Mouse (Mus musculus) brain, adult 10 weeks (tissue): ENCODE measurements around the gene Meox1. TPM values are rescaled to one million over a fixed set of nuclear protein-coding genes. Genes with fewer than 3 reads are reported as not detected.

Experiments
- polyA plus RNA-seq: library from polyadenylated mRNA; stranded (reverse); fragments of 350-450 nt; fragmentation: Illumina TruSeq; extraction: RNeasy Lipid Tissue Mini Kit (QIAGEN cat#74804); gene quantifications from one replicate; pipeline ENCODE4 v1.2.3, GENCODE M21; 2015; ENCODE audit warnings: low read depth, low replicate concordance

Gene Meox1
- 0.79 TPM for polyA plus RNA-seq

GRCm38 (mm10) chr11:101894204-101894603 lies at the start of gene Meox1:
TSS of gene Meox1 (minus strand) at chr11:101894374.

Other genes starting within 250 kb of the Meox1 start
- 36.1 TPM for gene Arl4d, start 228.8 kb downstream of the Meox1 start, polyA plus RNA-seq
- gene Dhx8, start 161.5 kb downstream of the Meox1 start, polyA plus RNA-seq, result 20.0 TPM
- gene Etv4, start 109.0 kb downstream of the Meox1 start, polyA plus RNA-seq, result 14.5 TPM
- gene Sost, start 72.6 kb upstream of the Meox1 start, polyA plus RNA-seq, result not detected
- gene Cfap97d1, start 89.9 kb upstream of the Meox1 start, polyA plus RNA-seq, result not detected
- gene Dusp3, start 92.6 kb upstream of the Meox1 start, polyA plus RNA-seq, result 151 TPM
- gene Mpp3, start 134.1 kb upstream of the Meox1 start, polyA plus RNA-seq, result 42.1 TPM
- 0.25 TPM for gene Cd300lg, start 147.1 kb upstream of the Meox1 start, polyA plus RNA-seq
- 87.5 TPM for gene Mpp2, start 194.1 kb upstream of the Meox1 start, polyA plus RNA-seq
- gene Ppy, start 206.9 kb upstream of the Meox1 start, polyA plus RNA-seq, result not detected
- gene Pyy, start 213.5 kb upstream of the Meox1 start, polyA plus RNA-seq, result not detected